Mouse (Mus musculus) embryonic facial prominence, embryonic 13.5 days (tissue): ENCODE measurements around the gene Sox5. TPM values are rescaled to one million over a fixed set of nuclear protein-coding genes. Genes with fewer than 3 reads are reported as not detected.

Experiments used
- ATAC-seq: fragments of 200-750 bp; cut with Nextera tagmentation; 2 replicates; pipeline ENCODE4 v1.8.0; 2017; ENCODE audit warnings: low read depth; ENCODE audit not compliant: insufficient number of reproducible peaks, insufficient read depth, low FRiP score, low TSS enrichment
- H3K27ac ChIP-seq: fragments of 300-500 bp; sonication (generic); 2 replicates; pipeline ENCODE4 v1.5.1; 2015; ENCODE audit warnings: moderate library complexity, mild to moderate bottlenecking, inconsistent platforms
- H3K27me3 ChIP-seq: fragments of 300-500 bp; sonication (generic); 2 replicates; pipeline ENCODE4 v1.6.1; 2015; ENCODE audit warnings: mild to moderate bottlenecking, inconsistent platforms
- H3K36me3 ChIP-seq: fragments of 300-500 bp; sonication (generic); 2 replicates; pipeline ENCODE4 v1.6.1; 2015; ENCODE audit warnings: mild to moderate bottlenecking, inconsistent platforms
- H3K4me1 ChIP-seq: fragments of 300-500 bp; sonication (generic); 2 replicates; pipeline ENCODE4 v1.6.1; 2015; ENCODE audit warnings: inconsistent platforms
- H3K4me2 ChIP-seq: fragments of 300-500 bp; sonication (generic); 2 replicates; pipeline ENCODE4 v1.6.1; 2015; ENCODE audit warnings: moderate library complexity, mild to moderate bottlenecking, inconsistent platforms
- H3K4me3 ChIP-seq: fragments of 300-500 bp; sonication (generic); 2 replicates; pipeline ENCODE4 v1.5.1; 2015; ENCODE audit warnings: mild to moderate bottlenecking, inconsistent platforms
- H3K9ac ChIP-seq: fragments of 300-500 bp; sonication (generic); 2 replicates; pipeline ENCODE4 v1.6.1; 2015; ENCODE audit warnings: mild to moderate bottlenecking, inconsistent platforms
- H3K9me3 ChIP-seq: fragments of 300-500 bp; sonication (generic); 2 replicates; pipeline ENCODE4 v1.6.1; 2016; ENCODE audit warnings: inconsistent platforms
- WGBS: fragments of 180-500 bp; shearing (Covaris S2); methylation state at CpG from one replicate; pipeline ENCODE4 v1.1.7; 2015; ENCODE audit warnings: mixed read lengths; 5-methylcytosine and 5-hydroxymethylcytosine counted together
- polyA plus RNA-seq: library from polyadenylated mRNA; unstranded; fragments of >200 nt; fragmentation: Nextera tagmentation; extraction: Ambion mirVana; gene quantifications from 2 replicates; pipeline ENCODE4 v1.2.1, GENCODE M21; 2015

Sox5 gene
- polyA plus RNA-seq, 1 experiment from 2014 or later, result 55.6 TPM

- no peak overlapping the region for H3K4me2 ChIP-seq
- 66% methylated on average over 3 of the region's 3 CpGs for WGBS
- H3K27me3 ChIP-seq, result peaks cover 30% of the 10 kb centered on the region
- H3K27ac ChIP-seq, result no peak overlapping the region
- ATAC-seq, result no peak
- no peaks in the 10 kb centered on the region for H3K9me3 ChIP-seq
- H3K4me3 ChIP-seq, result no peak overlapping the region
- no peak overlapping the region for H3K9ac ChIP-seq
- H3K4me1 ChIP-seq, result no peaks in the 10 kb centered on the region
- H3K36me3 ChIP-seq, result no peaks in the 10 kb centered on the region
Measured at GRCm38 (mm10) chr6:143868155-143868685, 913.6 kb downstream of the Sox5 start.

- Histone ChIP-seq H3K36me3 (no peaks in the 10 kb centered on the region), H3K27me3 (peaks cover 38% of the 10 kb centered on the region), H3K27ac (no peak overlapping the region), H3K9me3 (no peaks in the 10 kb centered on the region), H3K4me2 (no peak overlapping the region), H3K4me1 (no peaks in the 10 kb centered on the region), H3K9ac (no peak overlapping the region), H3K4me3 (no peak overlapping the region)
- no peak for ATAC-seq
- 57% methylated on average over 5 of the region's 5 CpGs for WGBS
Measured at GRCm38 (mm10) chr6:143867029-143867428, 914.7 kb downstream of the Sox5 start.

- no peaks in the 10 kb centered on the region for H3K9me3 ChIP-seq
- peaks cover 43% of the 10 kb centered on the region for H3K27me3 ChIP-seq
- ATAC-seq, result no peak
- no peak overlapping the region for H3K4me3 ChIP-seq
- H3K36me3 ChIP-seq, result no peaks in the 10 kb centered on the region
- no peak overlapping the region for H3K27ac ChIP-seq
- no peaks in the 10 kb centered on the region for H3K4me1 ChIP-seq
- WGBS, result 55% methylated on average over 9 of the region's 9 CpGs
- H3K4me2 ChIP-seq, result no peak overlapping the region
- no peak overlapping the region for H3K9ac ChIP-seq
Measured at GRCm38 (mm10) chr6:143866566-143866965, 915.2 kb downstream of the Sox5 start.

- peaks cover 14% of the 10 kb centered on the region; the same call in 1 of the 2 replicates for H3K4me1 ChIP-seq
- no peak overlapping the region for H3K4me2 ChIP-seq
- H3K9ac ChIP-seq, result no peak overlapping the region
- H3K9me3 ChIP-seq, result no peaks in the 10 kb centered on the region
- ATAC-seq, result no peak
- H3K36me3 ChIP-seq, result no peaks in the 10 kb centered on the region
- WGBS, result 39% methylated on average over 6 of the region's 6 CpGs
- H3K27me3 ChIP-seq, result peaks cover 64% of the 10 kb centered on the region
- no peak overlapping the region for H3K27ac ChIP-seq
- no peak overlapping the region for H3K4me3 ChIP-seq
Measured at GRCm38 (mm10) chr6:143862611-143863110, 919.1 kb downstream of the Sox5 start.

GRCm38 (mm10) chr6:143860036-143860435, 921.7 kb downstream of the Sox5 start:
- ATAC-seq, result no peak
- peak overlapping the region; percentile 22 for H3K4me2 ChIP-seq
- WGBS, result 44% methylated on average over 7 of the region's 7 CpGs
- H3K9ac ChIP-seq, result no peak overlapping the region
- 0 out of 2 replicates have a peak overlapping the region, but pooled peaks have one; percentile 33 for H3K27ac ChIP-seq
- H3K4me1 ChIP-seq, result peaks cover 17% of the 10 kb centered on the region; the same call in 1 of the 2 replicates
- no peak overlapping the region for H3K4me3 ChIP-seq
- H3K27me3 ChIP-seq, result peaks cover 74% of the 10 kb centered on the region
- no peaks in the 10 kb centered on the region for H3K9me3 ChIP-seq
- no peaks in the 10 kb centered on the region for H3K36me3 ChIP-seq

GRCm38 (mm10) chr6:143859535-143859934, 922.2 kb downstream of the Sox5 start:
- H3K36me3 ChIP-seq, result no peaks in the 10 kb centered on the region
- no peak overlapping the region for H3K4me3 ChIP-seq
- H3K4me1 ChIP-seq, result peaks cover 17% of the 10 kb centered on the region; the same call in 1 of the 2 replicates
- H3K4me2 ChIP-seq, result peak overlapping the region; percentile 22
- H3K27ac ChIP-seq, result no peak overlapping the region
- 24% methylated on average over 15 of the region's 15 CpGs for WGBS
- H3K9me3 ChIP-seq, result no peaks in the 10 kb centered on the region
- ATAC-seq, result peak; percentile 64; the same call in 1 of the 2 replicates
- H3K27me3 ChIP-seq, result peaks cover 72% of the 10 kb centered on the region
- no peak overlapping the region for H3K9ac ChIP-seq

GRCm38 (mm10) chr6:143858551-143858950, 923.2 kb downstream of the Sox5 start:
- no peak for ATAC-seq
- no peaks in the 10 kb centered on the region for H3K36me3 ChIP-seq
- no peak overlapping the region for H3K9ac ChIP-seq
- no peak overlapping the region for H3K4me2 ChIP-seq
- no peak overlapping the region for H3K4me3 ChIP-seq
- H3K27ac ChIP-seq, result no peak overlapping the region
- peaks cover 77% of the 10 kb centered on the region for H3K27me3 ChIP-seq
- peaks cover 17% of the 10 kb centered on the region; the same call in 1 of the 2 replicates for H3K4me1 ChIP-seq
- H3K9me3 ChIP-seq, result no peaks in the 10 kb centered on the region
- WGBS, result 99% methylated on average over 2 of the region's 2 CpGs

GRCm38 (mm10) chr6:143857376-143857775, 924.4 kb downstream of the Sox5 start:
- WGBS, result 88% methylated on average over 7 of the region's 7 CpGs
- Histone ChIP-seq H3K36me3 (no peaks in the 10 kb centered on the region), H3K4me1 (peaks cover 17% of the 10 kb centered on the region; the same call in 1 of the 2 replicates), H3K9me3 (no peaks in the 10 kb centered on the region), H3K9ac (no peak overlapping the region), H3K27ac (no peak overlapping the region), H3K27me3 (peaks cover 77% of the 10 kb centered on the region), H3K4me3 (no peak overlapping the region), H3K4me2 (no peak overlapping the region)
- no peak for ATAC-seq

- no peak overlapping the region for H3K4me3 ChIP-seq
- peaks cover 16% of the 10 kb centered on the region; the same call in 1 of the 2 replicates for H3K4me1 ChIP-seq
- no peak for ATAC-seq
- 60% methylated on average over 12 of the region's 12 CpGs for WGBS
- peaks cover 72% of the 10 kb centered on the region for H3K27me3 ChIP-seq
- no peak overlapping the region for H3K4me2 ChIP-seq
- no peak overlapping the region for H3K27ac ChIP-seq
- H3K36me3 ChIP-seq, result no peaks in the 10 kb centered on the region
- H3K9me3 ChIP-seq, result no peaks in the 10 kb centered on the region
- H3K9ac ChIP-seq, result no peak overlapping the region
Measured at GRCm38 (mm10) chr6:143855421-143855820, 926.4 kb downstream of the Sox5 start.

- Histone ChIP-seq H3K4me1 (0 out of 2 replicates have a peak, but pooled peaks cover 3% of the 10 kb centered on the region), H3K9me3 (no peaks in the 10 kb centered on the region), H3K27ac (no peak overlapping the region), H3K4me3 (no peak overlapping the region), H3K27me3 (peaks cover 77% of the 10 kb centered on the region), H3K36me3 (no peaks in the 10 kb centered on the region), H3K4me2 (no peak overlapping the region), H3K9ac (no peak overlapping the region)
- 86% methylated on average over 3 of the region's 3 CpGs for WGBS
- ATAC-seq, result no peak
Measured at GRCm38 (mm10) chr6:143854031-143854430, 927.7 kb downstream of the Sox5 start.

- H3K27me3 ChIP-seq, result peaks cover 69% of the 10 kb centered on the region
- H3K4me2 ChIP-seq, result no peak overlapping the region
- H3K9me3 ChIP-seq, result no peaks in the 10 kb centered on the region
- no peak overlapping the region for H3K9ac ChIP-seq
- H3K36me3 ChIP-seq, result no peaks in the 10 kb centered on the region
- H3K4me1 ChIP-seq, result no peaks in the 10 kb centered on the region
- H3K27ac ChIP-seq, result no peak overlapping the region
- no peak for ATAC-seq
- H3K4me3 ChIP-seq, result no peak overlapping the region
Measured at GRCm38 (mm10) chr6:143845761-143846160, 936.0 kb downstream of the Sox5 start.

GRCm38 (mm10) chr6:143844701-143844970, 937.1 kb downstream of the Sox5 start:
- H3K27me3 ChIP-seq, result peaks cover 75% of the 10 kb centered on the region
- H3K4me3 ChIP-seq, result no peak overlapping the region
- WGBS, result 73% methylated on average over 3 of the region's 3 CpGs
- H3K4me2 ChIP-seq, result no peak overlapping the region
- H3K36me3 ChIP-seq, result no peaks in the 10 kb centered on the region
- no peak overlapping the region for H3K27ac ChIP-seq
- ATAC-seq, result no peak
- no peaks in the 10 kb centered on the region for H3K9me3 ChIP-seq
- no peaks in the 10 kb centered on the region for H3K4me1 ChIP-seq
- H3K9ac ChIP-seq, result no peak overlapping the region
